Mouse (Mus musculus) 3T3-L1 (cell line): Measurements from ENCODE around the gene Gm14781.
"Not testable (repeated sequence)": the region's sequence is repeated elsewhere in the genome, so short reads cannot be mapped to it uniquely, and the experiment has no call there.

Experiments
- DNase-seq: peaks from one replicate; pipeline ENCODE4 v3.0.0-alpha.2; 2015; ENCODE audit warnings: low read depth, low spot score

Gene Gm14781

DNA sequence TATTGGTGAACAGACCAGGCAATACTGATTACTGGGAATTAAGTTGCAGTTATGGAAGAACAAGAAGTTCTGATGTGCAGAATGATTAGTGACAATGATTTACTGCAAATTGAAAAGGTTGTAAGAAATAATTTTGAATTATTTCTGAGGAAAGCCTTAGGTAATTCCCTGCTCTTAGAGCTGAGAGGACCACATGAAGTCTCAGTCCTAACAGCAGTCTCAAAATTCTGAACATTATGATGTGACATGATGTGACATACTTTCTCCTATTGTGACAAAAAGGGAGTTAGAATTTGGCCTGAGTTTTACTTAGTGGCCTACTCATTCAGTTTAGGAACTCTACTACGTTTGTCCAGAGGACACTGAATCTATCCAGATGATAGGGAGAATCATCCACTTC, at the start of gene Gm14781:
Gene Gm14781, plus strand, starts transcription at position 301 of the 400 bp plus-strand sequence.
- not testable (repeated sequence) for DNase-seq

DNA sequence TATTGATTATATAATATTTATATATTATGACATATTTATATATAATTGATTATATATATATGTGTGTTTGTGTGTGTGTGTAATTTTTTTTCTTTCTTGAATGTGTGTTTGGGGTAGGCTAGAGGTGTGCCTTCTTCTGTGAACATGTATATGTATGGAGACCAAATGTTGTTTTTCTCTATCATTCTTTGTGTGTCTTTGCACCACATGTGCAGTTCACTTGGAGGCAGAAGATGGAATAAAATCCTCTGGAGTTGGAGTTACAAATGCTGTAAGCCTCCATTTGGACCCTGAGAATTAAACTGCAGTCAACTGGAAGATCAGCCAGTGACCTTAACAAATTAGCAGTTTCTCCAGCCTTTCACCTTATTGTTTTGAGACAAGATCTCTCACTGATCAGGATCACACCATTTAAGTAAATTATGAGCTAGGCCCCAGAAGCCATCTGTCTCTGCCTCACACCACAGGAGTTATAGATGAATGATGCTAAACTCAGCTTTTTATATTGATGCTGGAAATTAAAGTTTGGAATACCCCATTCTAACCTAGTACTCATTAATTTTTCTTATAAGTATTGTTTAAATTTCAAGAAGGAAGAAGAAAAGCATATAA, 23.1 kb downstream of the Gm14781 start:
- DNase-seq: not testable (repeated sequence)
